Mouse (Mus musculus) gastrocnemius, postnatal 36 days (tissue): ENCODE data around the gene Pcnp. TPM values are rescaled to one million over a fixed set of nuclear protein-coding genes. Genes with fewer than 3 reads are reported as not detected.
"Not testable (repeated sequence)": the region's sequence is repeated elsewhere in the genome, so short reads cannot be mapped to it uniquely, and the experiment has no call there.

Experiments
- DNase-seq, 2 experiments: peaks; one replicate each; pipeline ENCODE4 v3.0.0; 2022
- intact Hi-C: fragments of 180-260 bp; cut with DNase I; formaldehyde crosslinking; loops from one replicate; pipeline ENCODE4 v1.15.1; 2025
- long read RNA-seq, 2 experiments: library from polyadenylated mRNA; stranded (forward); transcript quantifications; one replicate each; pipeline ENCODE4 v2.0.0; 2021
- total RNA-seq, 2 experiments: library from RNA; stranded (reverse); gene quantifications; 2 replicates each; pipeline ENCODE4 v1.2.3; 2021

Gene Pcnp
- total RNA-seq, result 10 to 100 TPM; 44.4 to 51.0 TPM
- long read RNA-seq, experiment 1, transcript Pcnp-206 (5 exons, 938 nt), result minor isoform, 5 of 43 reads
- long read RNA-seq, experiment 1, transcript Pcnp-202 (5 exons, 2,295 nt), result major isoform, 18 of 43 reads
- long read RNA-seq, experiment 1, transcript Pcnp-205 (5 exons, 2,200 nt), result minor isoform, 10 of 43 reads
- long read RNA-seq, experiment 1, partial matches to known transcripts, result 3 of 43 reads
- long read RNA-seq, experiment 1, other reads (novel, unspliced or antisense), result 7 of 43 reads
- long read RNA-seq, experiment 2, transcript Pcnp-202 (5 exons, 2,295 nt), result major isoform, 27 of 55 reads
- long read RNA-seq, experiment 2, transcript Pcnp-205 (5 exons, 2,200 nt), result minor isoform, 11 of 55 reads
- long read RNA-seq, experiment 2, partial matches to known transcripts, result 1 of 55 reads
- long read RNA-seq, experiment 2, other reads (novel, unspliced or antisense), result 10 of 55 reads

GRCm38 (mm10) chr16:56029661-56030082, at the start of gene Pcnp:
Gene Pcnp, minus strand, starts transcription at chr16:56029739.
- intact Hi-C loops, result loop anchor here (5.0 kb wide), 1 partner anchor 57 kb away; the partner anchor contains the start of gene Zbtb11

GRCm38 (mm10) chr16:56076121-56076869, 46.8 kb upstream of the Pcnp start:
- DNase-seq, result no peak
- intact Hi-C loops, result no loop called here

More at GRCm38 (mm10) chr16:56029661-56030082, at the start of gene Pcnp:
- DNase-seq, result peak; percentile 97 to 98

GRCm38 (mm10) chr16:56075222-56076111, 45.9 kb upstream of the Pcnp start:
- DNase-seq, result peak; percentile 81 to 82
- intact Hi-C loops, result loop anchor here (2.0 kb wide), 1 partner anchor 109 kb away; the partner anchor contains the start of gene Rpl24

- intact Hi-C loops, result loop anchor here (2.0 kb wide), 1 partner anchor 108 kb away; the partner anchor contains the start of gene Rpl24
Observed at GRCm38 (mm10) chr16:56074565-56074964, 45.0 kb upstream of the Pcnp start.

GRCm38 (mm10) chr16:56074122-56074521, 44.6 kb upstream of the Pcnp start:
- no peak for DNase-seq
- intact Hi-C loops, result loop anchor here (2.0 kb wide), 1 partner anchor 107 kb away; the partner anchor contains the start of gene Rpl24

More at GRCm38 (mm10) chr16:56074565-56074964, 45.0 kb upstream of the Pcnp start:
- DNase-seq, result no peak

- intact Hi-C loops, result not testable (repeated sequence)
Observed at GRCm38 (mm10) chr16:56073150-56073549, 43.6 kb upstream of the Pcnp start.

GRCm38 (mm10) chr16:56072533-56072932, 43.0 kb upstream of the Pcnp start:
- DNase-seq, result no peak
- intact Hi-C loops, result no loop called here

More at GRCm38 (mm10) chr16:56073150-56073549, 43.6 kb upstream of the Pcnp start:
- DNase-seq, result not testable (repeated sequence)

GRCm38 (mm10) chr16:56071317-56072232, 42.0 kb upstream of the Pcnp start:
- intact Hi-C loops, result no loop called here
- DNase-seq, result no peak

GRCm38 (mm10) chr16:56068523-56069070, 39.1 kb upstream of the Pcnp start:
- DNase-seq, result no peak

GRCm38 (mm10) chr16:56066113-56066512, 36.6 kb upstream of the Pcnp start:
- no peak for DNase-seq
- intact Hi-C loops, result loop anchor here (5.0 kb wide), 1 partner anchor 114 kb away; no protein-coding TSS in a partner anchor

More at GRCm38 (mm10) chr16:56068523-56069070, 39.1 kb upstream of the Pcnp start:
- intact Hi-C loops, result loop anchor here (5.0 kb wide), 1 partner anchor 116 kb away; no protein-coding TSS in a partner anchor

- peak; percentile 26 to 35 for DNase-seq
- intact Hi-C loops, result no loop called here
Observed at GRCm38 (mm10) chr16:56064334-56064990, 34.9 kb upstream of the Pcnp start.

GRCm38 (mm10) chr16:56062981-56063380, 33.4 kb upstream of the Pcnp start:
- intact Hi-C loops, result loop anchor here (2.0 kb wide), 1 partner anchor 30 kb away; no protein-coding TSS in a partner anchor
- no peak for DNase-seq

- DNase-seq, result no peak
- intact Hi-C loops, result loop anchor here (2.0 kb wide), 1 partner anchor 29 kb away; no protein-coding TSS in a partner anchor
Observed at GRCm38 (mm10) chr16:56061995-56062594, 32.6 kb upstream of the Pcnp start.

- intact Hi-C loops, result no loop called here
- no peak for DNase-seq
Observed at GRCm38 (mm10) chr16:56058151-56058550, 28.6 kb upstream of the Pcnp start.

- DNase-seq, result no peak
- intact Hi-C loops, result no loop called here
Observed at GRCm38 (mm10) chr16:56056944-56057590, 27.5 kb upstream of the Pcnp start.

GRCm38 (mm10) chr16:56055911-56056310, 26.4 kb upstream of the Pcnp start:
- intact Hi-C loops, result no loop called here
- no peak for DNase-seq

- intact Hi-C loops, DNase-seq: not testable (repeated sequence)
Observed at GRCm38 (mm10) chr16:56048038-56048437, 18.5 kb upstream of the Pcnp start, which contains the start of gene Senp7. Gene Senp7, plus strand, starts transcription at chr16:56048338.
